Mouse (Mus musculus): ENCODE results near the gene Pdxk. TPM values are rescaled to one million over a fixed set of nuclear protein-coding genes. Genes with fewer than 3 reads are reported as not detected.
"Not testable (repeated sequence)": the region's sequence is repeated elsewhere in the genome, so short reads cannot be mapped to it uniquely, and the experiment has no call there.

The Pdxk gene
- polyA plus RNA-seq (2014; fragmentation: Nextera tagmentation; extraction: Ambion mirVana): 8.3 and 9.2 TPM in 2 replicates

DNA sequence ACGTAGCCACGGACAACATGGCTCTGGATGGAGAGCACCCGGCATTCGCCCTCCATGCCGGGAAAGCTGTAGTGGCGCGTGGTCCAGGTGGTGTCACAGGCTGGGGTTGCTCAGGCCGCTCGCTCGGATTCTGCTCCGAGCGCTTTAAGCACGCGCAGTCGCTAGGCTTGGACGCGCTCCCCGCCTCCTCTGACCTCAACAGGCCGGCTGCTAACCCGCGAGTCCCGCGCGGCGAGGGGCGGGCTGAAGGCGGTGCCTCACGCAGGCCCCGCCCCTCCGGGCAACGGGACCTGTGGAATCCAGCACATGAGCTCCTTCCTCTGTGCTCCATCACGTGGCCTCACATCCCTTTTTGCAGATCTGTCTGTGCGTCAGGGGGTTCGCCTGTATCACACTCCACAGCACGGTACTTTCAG, at the start of gene Pdxk:
Gene Pdxk, minus strand, starts transcription at position 184 of the 416 bp plus-strand sequence.
- under 1% methylated on average over 35 of the region's 35 CpGs for WGBS
- ATAC-seq (ENCODE audit: insufficient number of reproducible peaks, low FRiP score, low TSS enrichment, low read depth) (peak; percentile 91), DNase-seq (ENCODE audit: low spot score) (peak; percentile 91)
- peak within 1 kb of the TSS; percentile 57 for H3K4me3 ChIP-seq (ENCODE audit: low read depth, low read length)
- H3K4me2 ChIP-seq (ENCODE audit: low read depth, severe bottlenecking): peak within 1 kb of the TSS; percentile 99
- peak within 1 kb of the TSS; percentile 74 for H3K9ac ChIP-seq (ENCODE audit: low read length)
- H3K36me3 ChIP-seq (ENCODE audit: control insufficient read depth, insufficient read depth, low read length): no peaks in the 10 kb centered on the region
- peaks cover 7% of the 10 kb centered on the region for H3K4me1 ChIP-seq (ENCODE audit: control insufficient read depth, insufficient read depth, low read length)
- H3K9me3 ChIP-seq (ENCODE audit: control insufficient read depth, low read length): no peaks in the 10 kb centered on the region
- H3K27ac ChIP-seq (replicated peaks; ENCODE audit: low read depth, low read length): no peak within 1 kb of the TSS
- H3K27me3 ChIP-seq (ENCODE audit: control insufficient read depth, insufficient read depth, low read length): no peaks in the 10 kb centered on the region

DNA sequence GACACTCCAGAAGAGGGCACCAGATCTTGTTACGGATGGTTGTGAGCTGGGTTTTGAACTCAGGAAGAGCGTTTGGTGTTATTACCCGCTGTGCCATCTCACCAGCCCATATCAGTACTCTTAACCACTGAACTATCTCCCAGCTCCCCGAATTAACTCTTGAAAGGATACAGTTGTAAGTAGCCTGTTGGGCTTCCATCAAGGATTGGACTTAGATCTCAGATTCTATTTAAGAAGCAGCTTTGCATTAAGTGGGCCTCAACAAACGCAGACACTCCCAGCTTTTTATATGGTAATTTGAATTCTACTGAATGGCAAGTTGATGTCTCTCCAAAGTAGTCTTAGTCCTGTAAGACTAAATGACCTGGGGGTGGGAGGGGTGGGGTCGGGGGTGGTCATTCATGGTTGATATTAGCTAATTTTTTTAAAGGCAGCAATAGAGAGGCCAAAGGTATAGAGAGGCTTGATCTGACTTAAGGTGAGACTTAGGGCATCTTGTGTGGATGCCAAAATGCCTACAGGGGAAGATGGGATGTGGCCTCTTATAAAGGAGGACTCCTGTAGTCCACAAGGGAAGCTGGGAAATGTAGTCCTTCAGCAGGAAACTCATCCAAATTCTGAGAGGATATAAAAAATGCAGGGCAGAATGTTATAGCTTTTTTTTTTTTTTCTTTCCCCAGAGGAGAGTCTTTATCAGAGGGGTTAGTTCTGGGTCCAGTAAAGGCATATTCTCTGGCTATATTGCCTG, 38.4 kb upstream of the Pdxk start:
- 76% methylated on average over 6 of the region's 6 CpGs for WGBS
- no peaks in the 10 kb centered on the region for H3K36me3 ChIP-seq (ENCODE audit: control insufficient read depth, insufficient read depth, low read length)
- no peak for ATAC-seq (ENCODE audit: insufficient number of reproducible peaks, low FRiP score, low TSS enrichment, low read depth)
- no peaks in the 10 kb centered on the region for H3K4me1 ChIP-seq (ENCODE audit: control insufficient read depth, insufficient read depth, low read length)
- no peak overlapping the region for H3K27ac ChIP-seq (replicated peaks; ENCODE audit: low read depth, low read length)
- no peak overlapping the region for H3K9ac ChIP-seq (ENCODE audit: low read length)
- no peak overlapping the region for H3K4me3 ChIP-seq (ENCODE audit: low read depth, low read length)
- H3K4me2 ChIP-seq (ENCODE audit: low read depth, severe bottlenecking): no peak overlapping the region
- no peak for DNase-seq (ENCODE audit: low spot score)
- H3K9me3 ChIP-seq (ENCODE audit: control insufficient read depth, low read length): no peaks in the 10 kb centered on the region
- no peaks in the 10 kb centered on the region for H3K27me3 ChIP-seq (ENCODE audit: control insufficient read depth, insufficient read depth, low read length)

GRCm38 (mm10) chr10:78487431-78488086, 22.8 kb upstream of the Pdxk start:
- Histone ChIP-seq H3K9ac (ENCODE audit: low read length) (peak overlapping the region; percentile 38; the same call in 1 of the 2 replicates), H3K9me3 (ENCODE audit: control insufficient read depth, low read length) (no peaks in the 10 kb centered on the region), H3K4me2 (ENCODE audit: low read depth, severe bottlenecking) (peak overlapping the region; percentile 48), H3K27ac (replicated peaks; ENCODE audit: low read depth, low read length) (no peak overlapping the region), H3K27me3 (ENCODE audit: control insufficient read depth, insufficient read depth, low read length) (peaks cover 3% of the 10 kb centered on the region; the same call in 1 of the 2 replicates), H3K4me1 (ENCODE audit: control insufficient read depth, insufficient read depth, low read length) (no peaks in the 10 kb centered on the region), H3K36me3 (ENCODE audit: control insufficient read depth, insufficient read depth, low read length) (no peaks in the 10 kb centered on the region), H3K4me3 (ENCODE audit: low read depth, low read length) (peak overlapping the region; percentile 10; the same call in 1 of the 2 replicates)
- ATAC-seq (ENCODE audit: insufficient number of reproducible peaks, low FRiP score, low TSS enrichment, low read depth): peak; percentile 67
- DNase-seq (ENCODE audit: low spot score): peak; percentile 91
- 7% methylated on average over 26 of the region's 26 CpGs for WGBS

DNA sequence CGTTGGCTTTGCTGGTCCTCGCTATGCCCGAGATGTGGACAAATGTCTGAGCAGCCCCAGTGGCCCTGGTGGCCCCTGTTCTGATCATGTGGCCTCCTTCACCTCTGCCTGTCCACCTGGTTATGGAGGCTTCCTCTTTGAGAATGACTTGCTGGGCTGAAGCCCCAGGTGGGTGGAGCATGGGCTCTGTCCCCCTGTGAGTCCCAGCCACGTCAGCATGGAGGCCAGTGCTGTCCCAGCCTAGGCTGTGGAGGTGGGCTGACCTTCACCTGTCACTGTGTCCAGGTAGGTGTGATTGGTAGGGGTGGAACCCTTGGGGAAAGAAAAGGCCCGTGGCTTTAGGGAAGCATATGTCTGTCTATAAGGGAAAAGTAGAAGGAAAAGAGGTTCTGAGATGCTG, 22.1 kb upstream of the Pdxk start:
- H3K9me3 ChIP-seq (ENCODE audit: control insufficient read depth, low read length): no peaks in the 10 kb centered on the region
- H3K4me2 ChIP-seq (ENCODE audit: low read depth, severe bottlenecking): no peak overlapping the region
- 77% methylated on average over 5 of the region's 5 CpGs for WGBS
- ATAC-seq (ENCODE audit: insufficient number of reproducible peaks, low FRiP score, low TSS enrichment, low read depth) (0 out of 2 replicates have a peak, but pooled peaks have one; percentile 41), DNase-seq (ENCODE audit: low spot score) (no peak)
- no peak overlapping the region for H3K4me3 ChIP-seq (ENCODE audit: low read depth, low read length)
- H3K27me3 ChIP-seq (ENCODE audit: control insufficient read depth, insufficient read depth, low read length): peaks cover 3% of the 10 kb centered on the region; the same call in 1 of the 2 replicates
- H3K36me3 ChIP-seq (ENCODE audit: control insufficient read depth, insufficient read depth, low read length): no peaks in the 10 kb centered on the region
- no peak overlapping the region for H3K9ac ChIP-seq (ENCODE audit: low read length)
- no peak overlapping the region for H3K27ac ChIP-seq (replicated peaks; ENCODE audit: low read depth, low read length)
- no peaks in the 10 kb centered on the region for H3K4me1 ChIP-seq (ENCODE audit: control insufficient read depth, insufficient read depth, low read length)

DNA sequence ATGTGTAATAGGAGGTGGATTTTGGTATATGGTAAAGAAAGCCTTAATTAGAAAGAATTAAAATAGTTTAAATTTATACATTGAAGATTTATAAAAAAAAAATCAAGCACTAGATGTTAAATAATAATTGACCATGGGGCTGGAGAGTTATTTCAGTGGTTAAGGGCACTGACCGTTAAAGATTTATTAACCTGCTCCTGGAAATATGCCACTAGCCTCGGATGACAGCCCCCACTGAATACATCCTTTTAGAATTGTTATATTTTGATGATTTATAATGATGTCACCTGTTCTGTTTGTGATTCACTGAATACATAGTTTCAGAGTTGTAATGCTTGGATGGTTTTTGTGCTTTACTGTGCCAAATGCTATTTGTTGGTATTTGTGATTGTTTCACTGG, 20.6 kb upstream of the Pdxk start:
- H3K4me2 ChIP-seq (ENCODE audit: low read depth, severe bottlenecking); ATAC-seq (ENCODE audit: insufficient number of reproducible peaks, low FRiP score, low TSS enrichment, low read depth); H3K36me3 ChIP-seq (ENCODE audit: control insufficient read depth, insufficient read depth, low read length); H3K4me1 ChIP-seq (ENCODE audit: control insufficient read depth, insufficient read depth, low read length); H3K9ac ChIP-seq (ENCODE audit: low read length); H3K4me3 ChIP-seq (ENCODE audit: low read depth, low read length); H3K9me3 ChIP-seq (ENCODE audit: control insufficient read depth, low read length); H3K27me3 ChIP-seq (ENCODE audit: control insufficient read depth, insufficient read depth, low read length); H3K27ac ChIP-seq (replicated peaks; ENCODE audit: low read depth, low read length); DNase-seq (ENCODE audit: low spot score): not testable (repeated sequence)
- 70% methylated on average over 2 of the region's 2 CpGs for WGBS

DNA sequence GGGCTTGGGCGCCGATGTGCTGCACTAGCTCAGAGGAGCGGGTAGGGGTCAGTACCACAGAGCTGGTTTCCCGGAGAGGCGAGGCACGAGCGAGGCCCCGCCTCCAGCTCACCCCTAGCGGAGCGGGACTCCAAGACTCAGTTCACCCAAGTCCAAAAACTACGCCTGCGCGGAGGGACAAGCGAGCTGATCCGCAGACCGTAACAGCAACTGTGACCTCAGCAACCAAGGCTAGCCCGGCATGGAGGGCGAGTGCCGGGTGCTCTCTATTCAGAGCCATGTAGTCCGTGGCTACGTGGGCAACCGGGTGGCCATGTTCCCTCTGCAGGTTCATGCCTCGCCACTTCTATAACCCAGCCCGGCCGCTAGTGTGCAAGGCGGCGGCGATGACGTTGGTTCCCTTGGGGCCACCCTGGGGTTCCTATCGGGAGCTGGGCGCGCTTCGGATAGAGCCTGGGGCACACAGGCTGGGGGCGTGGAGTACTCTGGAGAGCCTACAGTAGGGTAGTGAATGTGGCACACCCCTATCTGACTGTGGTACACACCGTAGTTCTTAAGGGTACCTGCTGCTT, 17.2 kb upstream of the Pdxk start:
- peak; percentile 84 for DNase-seq (ENCODE audit: low spot score)
- WGBS: under 1% methylated on average over 35 of the region's 35 CpGs
- Histone ChIP-seq H3K4me3 (ENCODE audit: low read depth, low read length) (peak overlapping the region; percentile 45), H3K9me3 (ENCODE audit: control insufficient read depth, low read length) (no peaks in the 10 kb centered on the region), H3K36me3 (ENCODE audit: control insufficient read depth, insufficient read depth, low read length) (no peaks in the 10 kb centered on the region), H3K4me2 (ENCODE audit: low read depth, severe bottlenecking) (peak overlapping the region; percentile 85), H3K27me3 (ENCODE audit: control insufficient read depth, insufficient read depth, low read length) (peaks cover 3% of the 10 kb centered on the region; the same call in 1 of the 2 replicates), H3K27ac (replicated peaks; ENCODE audit: low read depth, low read length) (no peak overlapping the region), H3K9ac (ENCODE audit: low read length) (peak overlapping the region; percentile 45; the same call in 1 of the 2 replicates), H3K4me1 (ENCODE audit: control insufficient read depth, insufficient read depth, low read length) (no peaks in the 10 kb centered on the region)
- ATAC-seq (ENCODE audit: insufficient number of reproducible peaks, low FRiP score, low TSS enrichment, low read depth): peak; percentile 94

DNA sequence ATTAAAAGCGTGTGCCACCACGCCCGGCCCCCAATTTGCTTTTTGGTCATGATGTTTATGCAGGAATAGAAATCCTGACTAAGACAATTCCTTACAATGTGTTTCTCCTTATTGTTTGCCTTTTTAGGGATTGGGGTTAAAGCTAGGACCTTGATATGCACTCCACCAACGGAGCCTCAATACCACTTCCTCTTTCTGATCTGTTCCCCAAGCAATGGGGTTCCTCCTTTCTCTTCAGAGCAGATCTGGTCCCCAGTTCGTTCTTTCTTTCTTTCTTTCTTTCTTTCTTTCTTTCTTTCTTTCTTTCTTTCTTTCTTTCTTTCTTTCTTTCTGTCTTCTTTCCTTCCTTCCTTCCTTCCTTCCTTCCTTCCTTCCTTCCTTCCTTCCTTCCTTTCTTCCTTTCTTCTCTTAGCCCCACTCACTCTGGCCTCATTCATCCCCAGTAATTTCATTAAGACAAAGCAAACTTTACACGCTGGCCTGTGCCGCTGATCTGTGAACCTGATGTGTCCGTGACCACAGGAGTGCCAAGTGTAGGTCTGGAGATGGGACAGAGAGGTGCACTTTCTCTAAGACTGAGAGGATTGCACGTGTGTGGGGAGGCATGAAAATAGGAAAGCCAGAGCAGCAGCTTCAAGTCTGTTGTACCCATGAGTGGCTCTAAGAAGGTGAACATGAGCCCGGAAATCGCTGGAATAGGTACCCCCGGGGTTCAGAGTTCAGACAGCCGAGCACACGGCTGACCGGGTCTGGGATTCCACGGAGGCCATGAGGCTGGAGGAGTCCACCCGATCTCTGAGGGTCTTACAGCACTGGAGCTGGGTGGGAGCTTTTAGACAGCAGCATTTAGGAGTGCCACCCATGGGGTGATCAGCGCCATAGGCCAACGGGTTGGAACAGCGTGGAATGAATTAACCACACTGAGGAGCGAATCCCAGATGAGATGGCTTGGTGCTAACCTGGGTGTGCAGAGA, 16.5 kb upstream of the Pdxk start:
- no peak overlapping the region for H3K27ac ChIP-seq (replicated peaks; ENCODE audit: low read depth, low read length)
- H3K4me1 ChIP-seq (ENCODE audit: control insufficient read depth, insufficient read depth, low read length): no peaks in the 10 kb centered on the region
- peak; percentile 61 for ATAC-seq (ENCODE audit: insufficient number of reproducible peaks, low FRiP score, low TSS enrichment, low read depth)
- peak overlapping the region; percentile 85 for H3K4me2 ChIP-seq (ENCODE audit: low read depth, severe bottlenecking)
- H3K4me3 ChIP-seq (ENCODE audit: low read depth, low read length): peak overlapping the region; percentile 45
- H3K36me3 ChIP-seq (ENCODE audit: control insufficient read depth, insufficient read depth, low read length): no peaks in the 10 kb centered on the region
- WGBS: 41% methylated on average over 21 of the region's 21 CpGs
- no peaks in the 10 kb centered on the region for H3K9me3 ChIP-seq (ENCODE audit: control insufficient read depth, low read length)
- peaks cover 3% of the 10 kb centered on the region; the same call in 1 of the 2 replicates for H3K27me3 ChIP-seq (ENCODE audit: control insufficient read depth, insufficient read depth, low read length)
- no peak for DNase-seq (ENCODE audit: low spot score)
- 0 out of 2 replicates have a peak overlapping the region, but pooled peaks have one; percentile 24 for H3K9ac ChIP-seq (ENCODE audit: low read length)

Measured in limb, embryonic 11.5 days (tissue).